Mouse (Mus musculus): ENCODE results near the gene Abcf2.

Gene Abcf2

GRCm38 (mm10) chr5:24577183-24577929 lies at the start of gene Abcf2:
Gene Abcf2 (minus strand): TSS chr5:24577467.
- peak; percentile 100 for DNase-seq (ENCODE audit: extremely low spot score, low read depth, low spot score)

GRCm38 (mm10) chr5:24624822-24625120 lies 47.5 kb upstream of the Abcf2 start:
- DNase-seq (ENCODE audit: extremely low spot score, low read depth, low spot score) = no peak

- no peak for DNase-seq (ENCODE audit: extremely low spot score, low read depth, low spot score)
These were observed 46.9 kb upstream of the Abcf2 start, which contains the start of gene Smarcd3 for GRCm38 (mm10) chr5:24623986-24624821. Gene Smarcd3 (minus strand): TSS chr5:24624411.

GRCm38 (mm10) chr5:24623041-24623985 lies 46.0 kb upstream of the Abcf2 start:
- DNase-seq (ENCODE audit: extremely low spot score, low read depth, low spot score) = no peak

GRCm38 (mm10) chr5:24622386-24623040 lies 45.2 kb upstream of the Abcf2 start:
- no peak for DNase-seq (ENCODE audit: extremely low spot score, low read depth, low spot score)

GRCm38 (mm10) chr5:24620626-24621025 lies 43.4 kb upstream of the Abcf2 start:
- no peak for DNase-seq (ENCODE audit: extremely low spot score, low read depth, low spot score)

GRCm38 (mm10) chr5:24620116-24620515 lies 42.8 kb upstream of the Abcf2 start:
- no peak for DNase-seq (ENCODE audit: extremely low spot score, low read depth, low spot score)

- no peak for DNase-seq (ENCODE audit: extremely low spot score, low read depth, low spot score)
These were observed 41.7 kb upstream of the Abcf2 start for GRCm38 (mm10) chr5:24618921-24619320.

GRCm38 (mm10) chr5:24615097-24615496 lies 37.8 kb upstream of the Abcf2 start:
- no peak for DNase-seq (ENCODE audit: extremely low spot score, low read depth, low spot score)

GRCm38 (mm10) chr5:24612302-24612649 lies 35.0 kb upstream of the Abcf2 start:
- no peak for DNase-seq (ENCODE audit: extremely low spot score, low read depth, low spot score)

- DNase-seq (ENCODE audit: extremely low spot score, low read depth, low spot score) = no peak
These were observed 34.4 kb upstream of the Abcf2 start for GRCm38 (mm10) chr5:24611366-24612301.

GRCm38 (mm10) chr5:24609388-24609787 lies 32.1 kb upstream of the Abcf2 start:
- no peak for DNase-seq (ENCODE audit: extremely low spot score, low read depth, low spot score)

GRCm38 (mm10) chr5:24605980-24606665 lies 28.9 kb upstream of the Abcf2 start:
- no peak for DNase-seq (ENCODE audit: extremely low spot score, low read depth, low spot score)

GRCm38 (mm10) chr5:24605321-24605979 lies 28.2 kb upstream of the Abcf2 start:
- DNase-seq (ENCODE audit: extremely low spot score, low read depth, low spot score) = no peak

- no peak for DNase-seq (ENCODE audit: extremely low spot score, low read depth, low spot score)
These were observed 27.4 kb upstream of the Abcf2 start for GRCm38 (mm10) chr5:24604656-24605100.

GRCm38 (mm10) chr5:24604080-24604655 lies 26.9 kb upstream of the Abcf2 start:
- DNase-seq (ENCODE audit: extremely low spot score, low read depth, low spot score) = no peak

- no peak for DNase-seq (ENCODE audit: extremely low spot score, low read depth, low spot score)
These were observed 26.3 kb upstream of the Abcf2 start for GRCm38 (mm10) chr5:24603431-24604010.

Measured in hindlimb bud, embryonic 11.5 days (tissue).